Mouse (Mus musculus) frontal cortex, adult (tissue): ENCODE measurements at regions not wholly inside any gene's neighbourhood (a gene's known extent, or its start where the extent isn't known, plus 50 kb on each side); places are given as distances from the start of the nearest gene placed in this dataset.
"Not testable (repeated sequence)": the region's sequence is repeated elsewhere in the genome, so short reads cannot be mapped to it uniquely, and the experiment has no call there.

Source experiments
- ATAC-seq: cut with Nextera tagmentation; 2 replicates; pipeline ENCODE4 v1.9.2; 2017; ENCODE audit warnings: mild to moderate bottlenecking, moderate library complexity, mixed read lengths; ENCODE audit not compliant: low TSS enrichment

DNA sequence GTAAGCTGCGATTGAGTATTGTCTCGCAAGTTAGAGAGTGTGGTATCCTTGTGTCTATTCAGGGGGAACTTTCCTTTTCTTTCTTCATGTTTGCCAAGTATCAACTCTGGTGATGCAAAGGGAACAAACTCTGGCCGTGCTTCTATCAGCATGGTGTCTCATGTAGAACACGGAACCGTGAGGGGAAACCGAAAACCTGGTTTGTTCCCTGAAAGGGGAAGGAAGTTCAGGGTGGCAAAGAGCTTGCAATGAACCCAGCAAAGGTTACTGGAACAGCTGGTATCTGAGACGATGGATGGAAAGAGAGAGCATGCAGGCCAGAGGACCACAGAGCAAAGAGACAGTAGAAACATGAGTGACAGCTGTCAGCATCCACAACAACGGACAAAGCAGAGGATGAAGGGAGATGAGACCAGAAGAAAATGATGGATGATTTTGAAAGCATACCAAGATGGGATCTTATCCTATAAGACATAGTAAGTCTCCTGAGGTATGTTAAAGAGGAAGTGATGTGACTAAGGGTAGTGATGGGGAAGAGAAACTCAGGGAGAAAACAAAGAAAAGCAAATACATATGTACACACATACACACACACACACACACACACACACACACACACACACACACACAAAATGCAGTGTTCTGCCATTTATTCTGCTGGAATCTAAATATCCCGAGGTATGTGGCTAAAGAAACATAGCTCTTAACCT, 199.8 kb upstream of the Peli2 start:
- no peak for ATAC-seq

DNA sequence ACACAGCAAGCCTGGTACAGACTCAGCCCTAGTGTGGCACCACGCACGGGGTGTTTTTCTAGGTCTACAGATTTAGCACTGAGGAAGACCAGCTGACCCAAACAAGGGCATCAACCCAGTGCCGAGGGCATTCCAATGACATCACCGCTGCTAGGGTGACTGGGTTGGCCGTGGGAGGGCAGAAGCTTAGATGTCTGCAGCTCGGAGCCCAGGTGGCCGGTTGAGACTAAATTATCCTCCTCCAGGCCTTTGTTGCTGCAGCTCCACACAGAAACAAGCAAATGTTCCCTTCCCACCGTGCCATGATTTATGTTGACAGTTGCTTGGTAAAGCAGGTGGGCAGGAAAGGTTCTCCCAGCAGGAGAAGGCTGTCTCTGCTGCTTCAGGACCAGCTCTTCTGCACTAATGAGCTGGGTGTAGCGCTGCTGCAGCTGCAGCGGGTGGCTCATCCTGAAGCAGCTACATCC, 198.8 kb upstream of the Peli2 start:
- ATAC-seq = no peak

DNA sequence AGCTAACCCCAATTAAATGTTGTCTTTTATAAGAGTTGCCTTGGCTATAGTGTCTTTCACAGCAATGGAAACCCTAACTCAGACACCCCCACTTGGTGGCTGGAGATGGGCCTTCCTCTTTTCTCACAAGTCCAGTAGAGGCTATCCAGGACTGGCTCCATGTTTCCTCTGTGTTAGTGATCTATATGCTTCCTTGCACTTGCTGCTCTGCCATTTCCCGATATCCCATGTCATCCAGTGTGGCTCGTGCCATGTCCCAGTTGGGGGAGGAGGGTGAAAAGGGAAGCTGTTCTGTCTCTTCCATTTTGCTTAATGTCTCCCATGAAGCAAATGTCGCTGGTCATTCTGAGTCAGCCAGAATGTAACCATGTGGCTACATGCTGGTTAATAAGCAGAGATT, 194.2 kb upstream of the Peli2 start:
- no peak for ATAC-seq

DNA sequence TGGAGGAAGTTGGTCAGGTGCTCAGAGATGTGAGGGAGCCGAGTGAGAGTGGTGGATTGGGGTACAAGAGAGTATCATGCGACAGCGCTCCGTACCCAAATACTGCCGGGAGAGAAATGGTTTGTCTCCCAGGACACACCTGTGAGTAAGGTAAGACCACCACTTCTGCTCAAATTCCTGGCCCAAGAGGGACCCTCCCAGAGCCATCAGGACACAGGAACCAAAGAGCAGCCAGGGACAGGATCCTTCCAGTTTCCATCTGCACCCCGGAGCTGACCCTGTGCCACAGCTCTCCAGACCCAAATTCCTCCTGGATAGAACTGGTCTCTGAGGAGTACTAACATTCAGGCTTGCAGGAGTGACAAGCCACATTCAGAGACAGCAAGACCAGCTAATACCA, 185.2 kb upstream of the Peli2 start:
- no peak for ATAC-seq

DNA sequence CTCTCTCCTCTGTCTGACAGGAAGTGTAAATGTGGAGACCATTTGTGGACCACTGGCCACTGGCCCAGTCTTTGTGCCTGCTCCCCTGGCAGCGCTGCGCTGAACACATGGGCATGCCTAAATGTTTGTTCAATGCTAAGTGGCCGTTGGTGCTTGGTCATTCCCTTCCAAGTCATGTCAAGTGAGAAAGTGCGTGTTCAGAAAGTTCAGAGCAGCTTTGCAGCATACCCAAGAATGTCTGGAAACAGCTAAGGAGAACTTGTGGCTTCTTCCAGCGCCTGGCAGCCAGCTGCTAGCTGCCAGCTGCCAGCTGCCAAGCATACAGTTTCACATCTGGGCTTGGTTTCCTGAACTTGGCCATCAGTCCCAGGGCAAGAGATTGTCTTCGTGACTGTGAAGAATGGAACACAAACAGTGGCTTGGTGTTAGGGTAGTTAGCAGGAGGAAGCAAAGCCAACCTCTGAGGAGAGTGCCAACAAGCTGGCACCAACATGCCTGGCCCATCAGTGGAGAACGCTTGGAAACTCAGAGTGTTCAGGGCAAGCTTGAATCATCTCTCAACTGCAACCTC, 183.5 kb upstream of the Peli2 start:
- no peak for ATAC-seq

DNA sequence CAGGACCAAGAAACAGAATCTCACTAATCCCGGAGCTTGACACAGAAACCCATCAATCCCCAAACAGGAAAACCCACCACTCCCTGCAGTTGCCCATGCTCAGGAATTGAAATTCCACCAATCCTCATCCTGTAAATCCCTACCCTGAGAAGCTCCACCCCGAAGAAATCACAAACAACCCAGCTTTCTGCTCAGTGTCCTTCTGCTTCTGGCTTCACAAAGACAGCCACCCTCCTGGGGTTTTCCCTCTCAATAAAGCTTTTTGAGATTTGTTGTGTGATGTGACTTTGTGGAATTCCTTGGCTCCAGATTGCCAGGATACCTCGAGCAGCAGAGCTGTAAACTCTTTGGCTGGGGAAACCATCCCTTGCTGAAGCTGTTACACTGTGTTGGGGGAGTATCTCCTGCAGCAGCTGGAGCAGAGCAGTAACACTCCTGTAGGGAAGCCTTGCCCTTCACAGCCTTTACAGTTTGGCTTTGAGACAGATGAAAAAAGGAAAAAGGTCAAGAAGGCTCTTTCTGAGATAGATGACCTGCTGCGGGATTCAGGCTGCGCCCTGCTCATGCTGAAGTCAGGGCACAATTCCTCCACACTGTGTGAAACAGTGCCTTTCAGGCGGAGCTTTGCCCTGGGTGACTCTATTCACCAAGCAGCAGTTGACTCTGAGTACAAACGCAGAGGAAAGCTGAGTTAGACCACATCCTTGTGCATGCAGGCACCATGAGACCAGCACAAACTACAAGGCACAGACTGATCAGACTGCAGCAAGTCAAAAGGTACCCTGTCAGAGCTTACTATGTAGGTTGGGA, 180.6 kb upstream of the Peli2 start:
- ATAC-seq = no peak

DNA sequence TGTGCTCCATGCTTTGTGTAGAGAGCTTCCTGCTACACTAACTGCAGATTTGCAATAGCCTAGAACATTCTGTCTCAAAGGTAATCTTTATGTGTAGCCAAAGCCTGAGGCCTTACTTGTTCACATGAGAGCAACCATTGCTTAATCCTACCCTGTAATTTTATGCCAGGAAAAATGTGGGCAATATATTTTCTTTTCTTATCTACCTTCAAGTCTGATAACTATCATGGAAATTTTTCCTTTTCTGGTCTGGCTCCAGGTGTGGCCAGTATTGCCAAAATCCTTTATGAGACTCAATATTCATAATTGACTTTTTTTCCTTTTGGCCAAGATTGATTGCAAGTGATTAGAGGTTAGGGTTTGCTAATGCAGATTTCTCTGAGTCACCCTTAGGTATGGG, 178.0 kb upstream of the Peli2 start:
- ATAC-seq = no peak

DNA sequence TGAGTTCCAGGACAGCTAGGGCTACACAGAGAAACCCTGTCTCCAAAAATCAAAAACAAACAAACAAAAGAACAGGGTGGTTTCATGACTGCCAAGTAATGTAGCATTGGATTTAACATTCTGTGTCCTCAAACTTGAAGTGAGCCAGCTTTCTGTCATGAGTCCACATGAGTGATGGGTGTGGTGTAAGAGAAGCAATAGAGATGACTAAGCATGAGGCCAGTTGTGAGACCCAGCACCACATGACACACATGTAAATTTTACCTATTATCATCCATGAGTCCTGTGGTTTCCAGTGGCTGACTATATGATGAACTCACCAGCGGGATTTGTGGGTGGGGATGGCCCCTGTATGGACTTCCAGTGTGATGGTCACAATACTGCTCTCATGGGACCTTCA, 176.0 kb upstream of the Peli2 start:
- ATAC-seq = no peak

DNA sequence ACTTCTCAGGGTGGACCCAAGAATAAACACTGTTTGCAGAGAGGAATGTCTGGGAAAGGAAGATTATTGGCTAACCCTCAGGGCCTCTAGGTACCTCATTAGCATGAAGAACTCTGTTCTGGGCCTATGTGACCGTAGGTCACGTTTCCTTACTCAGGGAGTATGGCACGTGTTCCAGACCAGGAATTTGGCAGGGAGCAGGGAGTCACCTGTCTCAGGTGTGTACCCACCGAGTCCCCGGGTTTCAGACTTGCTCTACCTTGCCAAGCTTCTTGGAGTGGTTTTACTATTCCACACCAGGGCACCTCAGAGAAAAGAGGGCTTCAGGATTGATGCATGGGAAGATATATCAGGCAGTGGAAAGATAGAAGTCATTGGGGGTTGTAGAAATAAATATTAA, 169.6 kb upstream of the Peli2 start:
- no peak for ATAC-seq

DNA sequence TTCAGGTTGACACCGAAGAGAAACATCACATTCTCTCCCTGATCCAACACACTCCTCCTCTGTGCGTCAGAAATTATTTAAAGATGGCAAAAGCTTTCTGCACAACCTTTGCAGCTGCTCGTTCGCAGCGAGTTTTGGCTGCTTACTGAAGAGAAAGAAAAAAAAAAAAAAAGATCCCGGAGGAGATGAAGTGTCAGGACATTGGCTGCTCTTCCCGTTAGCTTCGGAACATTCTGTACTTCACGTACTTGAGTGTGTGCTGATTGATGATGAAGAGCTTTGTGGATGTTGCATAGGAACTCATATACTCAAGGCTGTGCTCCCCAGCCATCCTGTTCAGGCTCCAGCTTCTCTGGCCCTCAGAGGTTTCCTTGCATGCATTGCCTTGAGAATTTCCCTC, 162.5 kb upstream of the Peli2 start:
- peak; percentile 31; the same call in 1 of the 2 replicates for ATAC-seq

DNA sequence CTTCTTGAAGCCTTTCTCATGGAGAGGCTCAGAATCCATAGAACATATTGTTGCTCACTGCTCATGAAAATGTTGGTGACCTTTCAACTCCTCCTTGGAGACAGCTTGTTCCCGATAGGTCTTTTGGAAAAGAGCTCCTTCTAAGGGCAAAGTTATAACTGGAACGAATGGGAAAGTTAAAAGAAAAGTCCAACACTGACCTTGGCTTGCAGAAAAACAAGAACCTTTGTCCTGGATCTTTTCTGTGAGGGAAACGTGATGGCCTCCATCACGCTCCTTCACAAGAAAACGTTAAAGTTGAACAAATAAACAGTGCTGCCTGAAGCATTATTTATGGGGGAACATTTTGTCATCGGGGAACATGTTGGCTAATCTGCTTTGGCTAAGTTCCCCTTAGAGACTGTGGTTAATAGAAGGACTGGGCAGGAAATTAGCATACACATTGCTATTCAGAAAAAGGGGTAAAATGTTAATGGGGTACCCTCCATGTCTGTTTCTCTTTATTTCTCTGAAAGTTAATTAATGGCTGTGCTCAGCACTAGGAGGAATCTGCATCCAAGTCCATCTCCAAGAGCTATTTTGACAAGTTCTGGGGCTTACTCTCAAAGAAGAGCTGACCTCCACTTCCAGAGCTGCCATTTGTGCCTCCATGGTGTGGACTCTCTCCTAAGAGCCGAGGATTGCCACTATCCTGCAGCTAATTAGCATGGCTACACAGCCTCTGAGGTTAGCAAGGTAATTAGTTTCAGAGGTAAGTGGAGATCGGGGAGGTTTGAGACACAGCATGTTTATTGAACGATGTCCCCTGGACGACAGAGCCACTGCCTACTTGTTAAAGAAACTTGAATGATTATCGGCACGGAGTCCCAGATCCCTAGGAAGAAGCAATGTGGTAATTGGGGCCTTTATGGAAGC, 161.0 kb upstream of the Peli2 start:
- ATAC-seq = no peak

DNA sequence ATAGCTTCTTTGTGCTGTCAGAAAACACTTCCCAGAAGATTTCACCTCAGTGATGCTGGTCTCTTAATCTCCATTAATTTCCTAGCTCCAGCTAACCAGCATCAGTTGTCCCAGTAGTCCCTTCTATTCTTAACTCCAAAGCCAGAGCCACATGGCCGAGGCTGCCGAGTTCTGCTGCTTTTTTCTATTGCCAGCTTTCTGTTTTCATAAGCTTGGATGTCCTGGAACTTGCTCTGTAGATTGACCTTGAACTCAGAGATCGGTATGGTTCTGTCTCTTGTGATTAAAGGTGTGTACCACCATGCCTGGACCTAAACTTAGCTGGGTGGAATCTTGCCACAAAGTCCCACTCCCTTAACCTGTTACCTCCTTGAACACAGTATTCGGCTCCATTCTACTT, 155.8 kb upstream of the Peli2 start:
- ATAC-seq = not testable (repeated sequence)

DNA sequence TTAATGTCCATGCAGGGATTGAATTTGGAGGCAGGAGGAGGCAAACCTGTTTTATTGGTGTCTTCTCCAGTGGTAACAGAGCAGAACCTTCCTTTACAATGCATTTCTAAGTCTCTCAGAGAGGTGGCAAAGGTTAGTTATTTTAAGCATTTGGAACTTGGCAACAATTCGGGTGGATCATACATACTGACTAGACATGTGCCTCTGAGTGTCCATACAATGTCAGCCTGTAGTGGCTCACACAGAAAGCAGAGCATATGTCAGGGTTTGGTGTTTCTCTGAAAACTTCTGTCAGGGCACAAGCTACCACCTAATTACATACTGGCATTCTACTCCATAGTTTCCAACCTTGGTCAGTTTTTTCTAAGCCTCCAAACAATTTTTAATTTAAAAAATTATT, 150.8 kb upstream of the Peli2 start:
- ATAC-seq = no peak

DNA sequence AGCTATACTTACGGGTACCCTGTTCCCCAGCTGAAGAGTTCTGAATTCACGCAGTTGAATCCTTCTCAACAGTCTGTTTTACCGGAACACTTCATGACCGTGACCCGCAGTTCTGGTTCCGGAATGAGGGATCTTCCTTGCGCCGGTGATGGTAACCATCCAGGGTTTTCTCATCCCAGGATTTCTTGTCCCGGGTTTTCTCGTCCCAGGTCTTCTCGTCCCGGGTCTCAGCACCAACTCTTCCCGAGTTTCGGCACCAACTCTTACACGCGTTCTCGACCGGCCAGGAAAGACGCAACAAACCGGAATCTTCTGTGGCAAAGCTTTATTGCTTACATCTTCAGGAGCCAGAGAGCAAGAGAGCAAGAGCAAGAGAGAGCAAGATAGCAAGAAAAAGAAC, 147.5 kb upstream of the Peli2 start:
- ATAC-seq = not testable (repeated sequence)

DNA sequence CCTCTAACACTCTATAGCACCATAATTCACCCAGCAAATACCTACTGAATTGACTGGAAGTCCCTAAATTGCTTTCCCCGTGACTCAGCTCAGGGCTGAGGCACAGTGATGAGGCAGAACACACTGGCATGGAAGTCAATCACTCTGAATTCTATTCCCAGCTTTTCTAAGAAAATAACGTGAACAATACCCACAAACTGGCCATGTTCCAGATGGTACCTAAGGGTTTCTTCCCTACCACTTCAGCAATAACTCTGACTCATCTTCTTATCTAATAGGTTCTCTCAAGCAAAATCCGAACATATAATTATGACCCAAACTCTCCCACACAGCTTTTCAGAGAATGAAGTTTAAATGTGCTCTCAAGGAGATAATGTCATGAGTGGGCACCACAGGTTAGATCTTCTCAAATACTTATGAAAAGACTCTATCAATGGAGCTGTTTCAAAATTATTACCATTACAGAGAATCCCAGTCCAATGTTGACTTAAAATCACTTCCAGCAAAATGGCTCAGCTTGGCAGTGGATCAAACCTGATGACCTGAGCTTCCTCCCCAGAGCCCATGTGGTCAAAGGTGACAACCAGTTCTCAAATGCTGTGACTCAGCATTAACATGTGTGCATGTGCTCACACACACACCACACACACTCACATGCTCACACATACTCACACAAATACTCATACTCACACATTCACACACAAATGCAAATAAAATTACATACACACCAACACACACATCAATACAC, 137.5 kb upstream of the Peli2 start:
- ATAC-seq = no peak

DNA sequence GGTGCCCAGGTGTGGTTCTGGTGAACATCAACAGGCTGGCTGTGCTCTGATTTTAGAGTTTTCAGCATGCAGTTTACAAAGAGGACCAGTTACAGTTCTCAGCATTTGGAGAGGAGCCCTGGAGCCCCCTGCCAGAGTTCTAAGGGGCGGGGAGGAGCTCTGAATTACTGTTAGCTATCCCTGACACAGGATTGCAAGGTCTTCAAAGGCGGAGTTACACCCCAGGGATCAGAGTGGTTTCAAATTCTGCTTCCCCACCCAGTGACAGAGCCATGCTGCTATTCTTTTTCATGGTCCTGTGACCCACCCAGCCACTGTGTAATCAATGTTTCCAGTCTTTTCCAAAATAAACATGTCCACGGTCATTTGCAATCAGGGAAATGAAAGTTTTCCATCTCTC, 134.1 kb upstream of the Peli2 start:
- no peak for ATAC-seq

DNA sequence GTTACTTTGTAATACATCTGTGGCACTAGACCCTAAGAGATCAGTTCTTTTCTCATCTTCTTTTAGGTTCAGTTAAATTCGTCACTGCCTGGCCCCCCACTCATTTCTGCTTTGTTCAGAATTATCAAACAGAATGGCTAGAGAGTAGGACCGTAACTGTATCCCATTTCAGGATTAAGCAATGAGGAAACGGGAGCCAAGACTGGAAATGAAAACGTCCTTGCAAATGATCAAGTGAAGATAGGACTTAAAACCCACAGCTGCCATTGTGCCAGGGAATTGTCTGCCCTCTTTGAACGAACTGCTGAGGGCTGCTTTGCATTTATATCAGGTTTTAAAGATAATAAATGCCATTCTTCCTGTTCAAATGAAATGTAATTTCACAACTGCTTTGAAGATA, 133.7 kb upstream of the Peli2 start:
- ATAC-seq = no peak

DNA sequence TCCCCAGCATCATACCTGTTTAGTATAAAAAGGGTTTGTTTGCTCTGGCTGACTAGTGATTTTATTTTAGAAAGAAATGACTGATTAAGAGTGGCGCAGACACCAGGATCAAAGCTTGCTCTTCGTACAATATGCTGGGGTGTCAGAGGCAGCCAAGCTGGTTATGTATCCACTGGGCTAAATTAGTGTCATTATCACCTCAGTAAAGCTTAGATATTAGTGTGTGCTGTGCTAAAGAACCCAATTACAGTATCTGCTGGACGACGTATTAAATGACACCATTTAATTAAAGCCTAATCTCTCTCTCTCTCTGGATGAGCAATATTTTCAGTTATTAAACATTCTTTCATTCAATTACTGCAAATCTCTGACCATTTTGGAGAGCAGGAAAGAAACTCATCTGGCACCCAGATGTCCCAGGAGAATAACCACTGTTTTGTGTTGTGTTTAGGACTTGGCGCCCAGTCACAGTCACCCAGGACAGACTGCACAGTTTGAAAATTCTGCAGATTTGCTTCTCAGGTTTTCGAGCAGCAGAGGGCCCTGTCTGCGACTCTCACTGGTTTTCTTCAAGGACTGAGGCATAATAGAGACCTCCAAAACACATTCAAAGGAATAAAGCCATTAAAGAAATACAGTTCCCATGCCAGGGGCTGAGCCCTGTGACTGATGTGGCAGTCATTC, 133.1 kb upstream of the Peli2 start:
- no peak for ATAC-seq

DNA sequence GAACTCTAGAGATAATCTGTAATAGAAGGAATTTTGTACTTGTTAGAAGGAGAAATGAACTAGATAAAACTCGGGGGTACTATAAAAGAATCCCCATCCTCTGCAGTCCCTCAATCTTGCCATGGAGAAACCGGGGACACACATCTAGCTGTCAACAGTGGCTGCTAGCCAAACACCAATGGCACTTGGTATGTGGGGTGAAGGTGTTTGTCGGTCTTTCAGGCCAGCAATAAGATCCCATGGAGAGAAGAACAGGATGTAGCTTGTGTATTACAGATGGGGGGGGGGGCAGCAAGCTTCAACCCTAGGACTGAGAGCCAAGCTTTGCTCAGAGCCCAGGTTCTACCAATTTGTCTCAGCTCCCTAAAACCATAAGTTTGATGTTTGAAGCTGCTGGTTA, 132.5 kb upstream of the Peli2 start:
- no peak for ATAC-seq

DNA sequence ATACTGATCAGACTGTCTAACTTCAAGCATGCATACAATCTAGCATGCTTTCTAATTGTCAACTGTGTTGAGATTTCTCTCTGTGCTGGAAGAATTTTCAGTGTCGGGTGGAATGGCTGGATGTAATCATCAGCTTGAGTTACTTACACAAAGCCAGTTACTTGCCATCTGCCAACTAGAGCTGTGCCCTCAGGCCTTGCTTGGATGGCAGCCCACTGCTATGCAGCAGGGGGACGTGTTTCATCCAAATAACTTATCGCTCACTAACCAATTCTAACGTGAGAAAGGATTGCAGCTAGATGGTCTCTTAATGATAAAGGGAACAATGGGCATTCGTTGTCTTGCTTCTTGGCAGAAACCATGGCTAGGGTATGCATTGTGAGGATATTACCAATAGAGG, 131.3 kb upstream of the Peli2 start:
- no peak for ATAC-seq

DNA sequence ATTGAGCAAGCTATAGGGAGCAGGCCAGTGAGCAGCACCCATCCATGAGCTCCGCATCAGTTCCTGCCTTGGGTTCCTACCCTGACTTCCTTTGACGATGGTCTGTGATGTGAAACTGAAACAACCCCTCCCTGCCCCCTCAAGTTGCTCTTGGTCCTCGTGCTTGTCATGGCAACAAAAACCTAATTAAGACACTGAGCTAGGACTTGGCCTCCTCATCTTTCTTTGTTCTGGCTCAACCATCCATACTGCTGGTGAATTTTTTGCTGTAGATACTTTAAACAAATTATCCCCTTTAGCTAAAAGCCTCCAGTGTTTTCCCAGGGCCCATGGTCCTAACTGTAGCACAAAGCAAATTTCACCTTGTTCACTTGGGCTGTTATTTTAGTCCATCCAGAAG, 129.9 kb upstream of the Peli2 start:
- no peak for ATAC-seq
